Mouse (Mus musculus): ENCODE measurements around the gene Rad51b. TPM values are rescaled to one million over a fixed set of nuclear protein-coding genes. Genes with fewer than 3 reads are reported as not detected.

Rad51b gene
- polyA plus RNA-seq, 1 experiment from 2014 or later, result 8.9 TPM

DNA sequence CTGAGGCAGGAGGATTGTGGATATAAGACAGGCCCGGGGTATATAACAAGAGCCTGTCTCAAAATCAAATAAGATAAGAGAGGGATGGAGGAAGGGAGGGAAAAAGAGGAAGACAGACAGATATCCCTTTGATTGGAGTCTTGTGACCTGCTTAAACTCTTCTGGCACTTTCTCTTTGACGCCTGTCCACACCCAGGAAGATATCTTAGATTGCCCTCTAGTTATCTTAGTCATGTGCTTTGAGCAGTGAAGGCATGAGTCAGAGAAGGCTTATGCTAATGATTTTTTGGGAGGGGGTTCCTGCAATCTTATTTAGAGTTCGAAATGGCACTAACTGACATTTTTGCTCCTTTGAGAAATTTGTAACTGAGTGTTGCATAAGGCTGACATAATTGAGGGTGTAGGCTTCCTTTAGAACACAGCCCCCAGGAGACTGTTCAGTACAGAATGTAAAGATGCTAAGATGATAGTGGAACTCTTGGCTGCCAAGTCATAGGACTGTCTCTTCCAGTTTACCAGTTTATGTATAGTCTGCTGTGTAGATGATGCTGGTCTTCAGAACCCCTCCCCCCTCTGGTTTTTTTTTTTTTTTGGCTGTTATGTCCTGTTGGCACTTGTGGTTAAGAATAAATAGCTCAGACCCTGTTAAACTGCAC is 55.1 kb downstream of the Rad51b start:
- Histone ChIP-seq H3K36me3 (ENCODE audit: insufficient read depth, low read length) (no peaks in the 10 kb centered on the region), H3K9ac (replicated peaks; ENCODE audit: low read length) (no peak overlapping the region), H3K27me3 (ENCODE audit: insufficient read depth, low read length) (no peaks in the 10 kb centered on the region), H3K9me3 (ENCODE audit: low read length) (no peaks in the 10 kb centered on the region), H3K27ac (ENCODE audit: low read length) (peak overlapping the region; percentile 8; the same call in 1 of the 2 replicates), H3K4me1 (ENCODE audit: insufficient read depth, low read length) (peaks cover 34% of the 10 kb centered on the region), H3K4me2 (replicated peaks; ENCODE audit: low read depth, low read length) (no peak overlapping the region), H3K4me3 (ENCODE audit: low read length) (no peak overlapping the region)
- WGBS, result 85% methylated on average over 3 of the region's 3 CpGs
- no peak for ATAC-seq (ENCODE audit: low FRiP score, low TSS enrichment)

- Histone ChIP-seq H3K36me3 (ENCODE audit: insufficient read depth, low read length) (no peaks in the 10 kb centered on the region), H3K9ac (replicated peaks; ENCODE audit: low read length) (no peak overlapping the region), H3K27ac (ENCODE audit: low read length) (peak overlapping the region; percentile 73; the same call in 1 of the 2 replicates), H3K27me3 (ENCODE audit: insufficient read depth, low read length) (no peaks in the 10 kb centered on the region), H3K4me2 (replicated peaks; ENCODE audit: low read depth, low read length) (no peak overlapping the region), H3K4me3 (ENCODE audit: low read length) (no peak overlapping the region), H3K9me3 (ENCODE audit: low read length) (no peaks in the 10 kb centered on the region), H3K4me1 (ENCODE audit: insufficient read depth, low read length) (peaks cover 34% of the 10 kb centered on the region)
- 36% methylated on average over 3 of the region's 3 CpGs for WGBS
- ATAC-seq (ENCODE audit: low FRiP score, low TSS enrichment), result no peak
Observed at GRCm38 (mm10) chr12:79352742-79353114, 55.6 kb downstream of the Rad51b start.

GRCm38 (mm10) chr12:79353356-79353755 is 56.3 kb downstream of the Rad51b start:
- H3K4me1 ChIP-seq (ENCODE audit: insufficient read depth, low read length), result peaks cover 34% of the 10 kb centered on the region
- H3K27ac ChIP-seq (ENCODE audit: low read length), result peak overlapping the region; percentile 73; the same call in 1 of the 2 replicates
- WGBS, result 68% methylated on average over 5 of the region's 5 CpGs
- no peaks in the 10 kb centered on the region for H3K36me3 ChIP-seq (ENCODE audit: insufficient read depth, low read length)
- no peaks in the 10 kb centered on the region for H3K27me3 ChIP-seq (ENCODE audit: insufficient read depth, low read length)
- H3K9me3 ChIP-seq (ENCODE audit: low read length), result no peaks in the 10 kb centered on the region
- H3K9ac ChIP-seq (replicated peaks; ENCODE audit: low read length), result 0 out of 2 replicates have a peak overlapping the region, but pooled peaks have one; percentile 11
- ATAC-seq (ENCODE audit: low FRiP score, low TSS enrichment), result no peak
- no peak overlapping the region for H3K4me2 ChIP-seq (replicated peaks; ENCODE audit: low read depth, low read length)
- no peak overlapping the region for H3K4me3 ChIP-seq (ENCODE audit: low read length)

- 31% methylated on average over 7 of the region's 7 CpGs for WGBS
- no peak overlapping the region for H3K4me2 ChIP-seq (replicated peaks; ENCODE audit: low read depth, low read length)
Observed at GRCm38 (mm10) chr12:79354621-79355020, 57.5 kb downstream of the Rad51b start.

DNA sequence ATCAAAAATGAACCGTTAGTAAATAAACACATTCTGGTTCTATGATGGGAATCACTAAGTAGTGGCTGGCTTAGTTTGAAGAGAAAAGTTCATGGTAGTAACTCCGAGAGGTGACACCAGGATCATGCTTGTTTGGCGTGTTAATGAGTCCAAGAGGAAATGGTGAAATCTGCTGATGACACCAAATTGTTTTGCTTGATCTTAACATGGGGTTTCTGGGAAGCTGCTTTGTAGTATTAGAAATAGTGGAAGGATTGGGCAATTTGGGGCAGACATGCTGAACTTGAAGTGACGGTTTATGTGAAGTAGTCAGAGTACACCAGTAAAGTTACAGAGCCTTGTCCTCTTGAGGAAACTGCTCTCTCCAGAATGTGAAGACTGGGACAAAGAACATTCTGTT is 59.1 kb downstream of the Rad51b start:
- Histone ChIP-seq H3K27ac (ENCODE audit: low read length) (peak overlapping the region; percentile 51), H3K9me3 (ENCODE audit: low read length) (no peaks in the 10 kb centered on the region), H3K27me3 (ENCODE audit: insufficient read depth, low read length) (no peaks in the 10 kb centered on the region), H3K36me3 (ENCODE audit: insufficient read depth, low read length) (no peaks in the 10 kb centered on the region), H3K4me1 (ENCODE audit: insufficient read depth, low read length) (peaks cover 34% of the 10 kb centered on the region), H3K4me2 (replicated peaks; ENCODE audit: low read depth, low read length) (no peak overlapping the region), H3K4me3 (ENCODE audit: low read length) (no peak overlapping the region), H3K9ac (replicated peaks; ENCODE audit: low read length) (no peak overlapping the region)
- ATAC-seq (ENCODE audit: low FRiP score, low TSS enrichment), result no peak
- 55% methylated on average over 4 of the region's 4 CpGs for WGBS

More at GRCm38 (mm10) chr12:79354621-79355020, 57.5 kb downstream of the Rad51b start:
- Histone ChIP-seq H3K36me3 (ENCODE audit: insufficient read depth, low read length) (no peaks in the 10 kb centered on the region), H3K9ac (replicated peaks; ENCODE audit: low read length) (no peak overlapping the region), H3K4me3 (ENCODE audit: low read length) (no peak overlapping the region), H3K27me3 (ENCODE audit: insufficient read depth, low read length) (no peaks in the 10 kb centered on the region), H3K9me3 (ENCODE audit: low read length) (no peaks in the 10 kb centered on the region), H3K4me1 (ENCODE audit: insufficient read depth, low read length) (peaks cover 34% of the 10 kb centered on the region), H3K27ac (ENCODE audit: low read length) (peak overlapping the region; percentile 91)
- ATAC-seq (ENCODE audit: low FRiP score, low TSS enrichment), result peak; percentile 87

DNA sequence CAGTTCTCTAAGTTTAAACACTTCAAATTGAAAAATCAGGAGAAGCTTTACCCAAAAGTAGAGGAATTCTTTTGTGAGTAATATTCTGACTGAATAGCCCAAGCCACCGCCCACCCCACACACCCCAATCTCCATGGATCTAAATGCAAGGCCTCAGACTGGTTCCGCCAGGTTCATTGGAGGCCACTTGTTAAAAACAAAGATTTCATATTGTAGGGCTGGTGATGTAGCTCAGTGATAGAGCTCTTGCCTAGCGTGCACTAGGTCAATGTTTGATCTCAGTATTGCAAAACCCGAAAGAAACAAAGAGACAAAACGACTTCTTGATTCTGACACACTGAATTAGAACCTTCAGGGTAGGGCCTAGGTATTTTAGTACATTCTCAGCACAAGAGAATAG is 60.5 kb downstream of the Rad51b start:
- Histone ChIP-seq H3K36me3 (ENCODE audit: insufficient read depth, low read length) (no peaks in the 10 kb centered on the region), H3K4me1 (ENCODE audit: insufficient read depth, low read length) (peaks cover 26% of the 10 kb centered on the region; the same call in 1 of the 2 replicates), H3K27ac (ENCODE audit: low read length) (no peak overlapping the region), H3K9ac (replicated peaks; ENCODE audit: low read length) (no peak overlapping the region), H3K4me2 (replicated peaks; ENCODE audit: low read depth, low read length) (no peak overlapping the region), H3K4me3 (ENCODE audit: low read length) (no peak overlapping the region), H3K27me3 (ENCODE audit: insufficient read depth, low read length) (no peaks in the 10 kb centered on the region), H3K9me3 (ENCODE audit: low read length) (no peaks in the 10 kb centered on the region)
- no peak for ATAC-seq (ENCODE audit: low FRiP score, low TSS enrichment)
- 84% methylated on average over 5 of the region's 5 CpGs for WGBS

- WGBS, result 25% methylated on average over 10 of the region's 10 CpGs
- no peak overlapping the region for H3K4me3 ChIP-seq (ENCODE audit: low read length)
- H3K4me2 ChIP-seq (replicated peaks; ENCODE audit: low read depth, low read length), result no peak overlapping the region
- H3K4me1 ChIP-seq (ENCODE audit: insufficient read depth, low read length), result peaks cover 17% of the 10 kb centered on the region; the same call in 1 of the 2 replicates
- peak; percentile 58; the same call in 1 of the 2 replicates for ATAC-seq (ENCODE audit: low FRiP score, low TSS enrichment)
- no peak overlapping the region for H3K27ac ChIP-seq (ENCODE audit: low read length)
- no peak overlapping the region for H3K9ac ChIP-seq (replicated peaks; ENCODE audit: low read length)
- H3K27me3 ChIP-seq (ENCODE audit: insufficient read depth, low read length), result no peaks in the 10 kb centered on the region
- no peaks in the 10 kb centered on the region for H3K36me3 ChIP-seq (ENCODE audit: insufficient read depth, low read length)
- H3K9me3 ChIP-seq (ENCODE audit: low read length), result no peaks in the 10 kb centered on the region
Observed at GRCm38 (mm10) chr12:79358613-79359218, 61.6 kb downstream of the Rad51b start.

DNA sequence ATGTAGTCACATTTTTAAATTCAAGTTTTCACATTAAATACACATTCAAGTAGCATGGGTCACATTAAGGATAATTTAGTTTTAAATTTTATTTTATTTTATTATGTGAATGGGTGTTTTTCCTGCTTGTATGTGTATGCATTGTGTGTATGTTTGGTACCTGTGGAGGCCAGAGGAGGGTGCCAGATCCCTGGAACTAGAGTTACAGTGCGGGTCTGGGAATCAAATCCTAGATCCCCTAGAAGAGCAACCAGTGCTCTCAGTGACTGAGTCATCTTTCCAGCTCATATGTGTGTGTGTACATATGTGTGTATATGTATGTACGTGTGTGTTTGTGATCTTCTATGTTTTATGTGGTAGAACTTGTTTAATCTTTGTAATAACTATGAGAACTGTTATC is 62.3 kb downstream of the Rad51b start:
- Histone ChIP-seq H3K4me3 (ENCODE audit: low read length) (no peak overlapping the region), H3K36me3 (ENCODE audit: insufficient read depth, low read length) (no peaks in the 10 kb centered on the region), H3K9ac (replicated peaks; ENCODE audit: low read length) (no peak overlapping the region), H3K4me2 (replicated peaks; ENCODE audit: low read depth, low read length) (no peak overlapping the region), H3K27ac (ENCODE audit: low read length) (no peak overlapping the region), H3K4me1 (ENCODE audit: insufficient read depth, low read length) (peaks cover 11% of the 10 kb centered on the region; the same call in 1 of the 2 replicates), H3K27me3 (ENCODE audit: insufficient read depth, low read length) (no peaks in the 10 kb centered on the region), H3K9me3 (ENCODE audit: low read length) (no peaks in the 10 kb centered on the region)
- ATAC-seq (ENCODE audit: low FRiP score, low TSS enrichment), result no peak
- 100% methylated on average over 2 of the region's 2 CpGs for WGBS

GRCm38 (mm10) chr12:79362219-79362618 is 65.1 kb downstream of the Rad51b start:
- 79% methylated on average over 1 of the region's 1 CpGs for WGBS
- Histone ChIP-seq H3K9ac (replicated peaks; ENCODE audit: low read length) (no peak overlapping the region), H3K27me3 (ENCODE audit: insufficient read depth, low read length) (no peaks in the 10 kb centered on the region), H3K4me2 (replicated peaks; ENCODE audit: low read depth, low read length) (no peak overlapping the region), H3K27ac (ENCODE audit: low read length) (no peak overlapping the region), H3K4me3 (ENCODE audit: low read length) (no peak overlapping the region), H3K9me3 (ENCODE audit: low read length) (peaks cover 3% of the 10 kb centered on the region), H3K36me3 (ENCODE audit: insufficient read depth, low read length) (no peaks in the 10 kb centered on the region), H3K4me1 (ENCODE audit: insufficient read depth, low read length) (no peaks in the 10 kb centered on the region)
- ATAC-seq (ENCODE audit: low FRiP score, low TSS enrichment), result no peak

DNA sequence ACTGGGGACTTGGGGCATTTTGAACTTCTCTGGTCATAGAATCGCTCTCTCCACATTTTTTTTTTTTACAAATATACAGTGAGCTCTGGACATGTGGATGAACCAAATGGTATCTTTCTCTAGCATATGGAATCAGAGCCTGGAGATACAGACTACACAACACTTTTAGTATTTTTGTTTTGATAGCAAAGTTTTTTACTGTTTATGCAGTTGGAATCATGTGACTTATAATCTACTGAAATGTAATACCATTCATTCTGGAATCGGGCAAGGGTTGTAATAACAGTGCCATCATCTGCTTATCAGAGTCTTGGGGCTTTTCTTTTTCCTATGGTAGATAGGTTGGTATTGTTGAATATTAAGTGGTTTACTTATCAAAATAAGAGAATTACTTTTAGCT is 67.2 kb downstream of the Rad51b start:
- H3K27ac ChIP-seq (ENCODE audit: low read length), result no peak overlapping the region
- no peaks in the 10 kb centered on the region for H3K27me3 ChIP-seq (ENCODE audit: insufficient read depth, low read length)
- no peak overlapping the region for H3K4me3 ChIP-seq (ENCODE audit: low read length)
- WGBS, result 72% methylated on average over 2 of the region's 2 CpGs
- ATAC-seq (ENCODE audit: low FRiP score, low TSS enrichment), result no peak
- peaks cover 7% of the 10 kb centered on the region for H3K9me3 ChIP-seq (ENCODE audit: low read length)
- no peaks in the 10 kb centered on the region for H3K36me3 ChIP-seq (ENCODE audit: insufficient read depth, low read length)
- H3K4me2 ChIP-seq (replicated peaks; ENCODE audit: low read depth, low read length), result no peak overlapping the region
- no peaks in the 10 kb centered on the region for H3K4me1 ChIP-seq (ENCODE audit: insufficient read depth, low read length)
- H3K9ac ChIP-seq (replicated peaks; ENCODE audit: low read length), result no peak overlapping the region
